Mouse (Mus musculus) megakaryocyte progenitor cell, adult 5-6 weeks (primary cell): ENCODE data around the gene Cdk1. TPM values are rescaled to one million over a fixed set of nuclear protein-coding genes. Genes with fewer than 3 reads are reported as not detected.

Experiments used
- ATAC-seq: replicated peaks from 2 replicates; pipeline ENCODE4 v1.8.0; 2016; ENCODE audit warnings: mild to moderate bottlenecking, moderate TSS enrichment, inconsistent platforms; ENCODE audit not compliant: poor library complexity
- total RNA-seq, 2 experiments: library from RNA; stranded (forward) in 1 of 2; stranded (reverse) in 1 of 2; fragments of 157-497, 149-512 nt in 1 of 2; fragments of 200-1000 nt in 1 of 2; gene quantifications; 2 replicates each; pipeline versions ENCODE4 v1.2.3 to v1.2.4; 2015 to 2017

The Cdk1 gene
- total RNA-seq, 2 experiments from 2014 or later: 118 to 278 TPM

DNA sequence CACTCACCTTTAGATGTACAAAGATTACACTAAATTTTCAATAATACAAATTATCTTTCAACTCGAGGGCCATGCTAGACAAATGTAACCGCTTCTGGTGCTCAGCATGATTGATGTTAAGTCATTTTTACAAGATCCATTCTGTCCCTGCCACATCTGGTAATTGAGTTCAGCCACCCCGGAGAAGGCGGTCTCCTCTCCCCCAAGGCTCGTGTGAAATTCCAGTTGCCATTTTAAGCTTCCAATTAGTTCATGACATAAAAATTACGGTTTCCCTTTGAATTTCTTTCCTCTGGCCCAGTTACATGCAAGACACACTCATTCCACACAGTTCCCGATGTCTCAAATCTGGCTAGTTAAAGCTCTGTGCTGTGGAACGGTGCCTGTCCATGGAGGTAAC, 38.8 kb downstream of the Cdk1 start:
- ATAC-seq: no peak

DNA sequence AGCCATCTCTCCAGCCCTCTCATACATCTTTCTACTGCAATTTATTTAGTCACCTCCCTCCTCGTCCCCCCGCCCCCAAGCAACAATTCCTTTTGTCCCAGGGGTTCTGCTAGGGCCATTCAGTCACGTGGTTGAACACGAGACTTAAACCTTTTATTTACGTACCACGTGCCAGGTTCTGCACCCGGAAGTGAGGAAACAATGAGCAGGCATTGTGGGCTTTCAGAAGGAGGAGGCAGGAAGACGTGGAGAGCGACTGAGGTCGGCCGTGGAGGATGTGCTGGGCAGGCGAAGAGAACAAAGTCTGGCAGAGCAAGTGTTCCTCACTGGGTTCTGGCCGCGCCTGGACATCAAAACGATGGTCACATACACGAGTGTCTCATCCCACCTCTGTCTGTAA, 40.9 kb downstream of the Cdk1 start:
- ATAC-seq: 0 out of 2 replicates have a peak, but pooled peaks have one; percentile 21

DNA sequence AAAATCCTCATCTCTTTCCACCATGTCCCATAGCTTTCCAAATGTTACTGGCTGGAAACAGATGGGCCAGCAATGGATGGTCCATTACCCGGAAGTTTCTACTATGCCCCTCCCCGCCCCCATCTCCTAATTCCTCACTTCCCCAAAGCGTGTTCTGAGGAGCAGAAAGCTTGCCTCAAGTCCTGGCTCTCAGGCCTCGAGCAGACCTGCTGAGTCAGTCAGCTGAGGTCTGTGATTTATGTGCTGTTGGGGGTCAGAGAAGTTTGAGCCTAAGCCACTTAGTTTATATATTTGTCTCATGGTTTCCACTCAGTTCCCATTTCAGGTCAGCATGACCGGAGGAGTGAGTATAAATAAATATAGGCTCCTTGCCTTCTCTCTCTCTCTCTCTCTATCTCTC, 43.6 kb downstream of the Cdk1 start:
- ATAC-seq: peak; percentile 64

DNA sequence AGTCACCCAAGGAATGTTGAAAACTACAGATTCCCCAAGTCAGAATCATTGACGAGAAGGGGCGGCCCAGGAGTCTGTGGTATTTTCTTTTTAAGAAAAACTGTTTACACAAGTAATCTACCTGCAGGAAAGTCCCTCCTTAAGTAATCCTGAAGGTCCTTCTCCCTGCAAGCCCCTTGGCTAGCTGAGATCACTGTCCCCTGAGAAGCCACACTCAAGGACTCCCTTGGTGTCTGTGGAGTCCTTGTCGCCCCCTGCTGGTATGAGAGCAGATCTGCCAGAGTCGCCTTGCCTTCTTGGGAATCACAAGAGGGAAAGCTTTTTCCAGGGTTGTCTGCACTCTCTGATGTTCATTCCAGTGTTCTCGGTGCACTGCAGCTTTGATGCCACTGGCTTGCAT, 45.7 kb downstream of the Cdk1 start:
- peak; percentile 71 for ATAC-seq

DNA sequence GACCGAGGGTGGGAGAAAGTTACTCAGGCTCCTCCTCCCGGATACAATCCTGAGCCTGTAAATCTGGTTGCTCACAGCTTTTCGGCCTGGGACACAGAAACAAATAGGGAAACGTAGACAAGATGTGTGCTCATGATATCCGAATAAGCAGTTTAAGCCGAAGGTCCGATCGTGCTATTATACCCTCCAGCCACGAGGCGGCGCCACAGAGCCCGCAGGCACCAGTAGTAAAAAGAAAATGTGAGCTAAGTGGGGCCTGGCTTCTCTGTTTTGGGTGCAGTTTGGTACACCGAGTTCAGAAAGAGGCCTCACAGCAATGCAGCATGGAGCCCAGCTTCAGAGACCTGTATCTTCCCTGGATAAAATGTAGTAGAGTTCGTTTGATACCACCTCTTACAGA, 46.5 kb downstream of the Cdk1 start:
- ATAC-seq: peak; percentile 78

DNA sequence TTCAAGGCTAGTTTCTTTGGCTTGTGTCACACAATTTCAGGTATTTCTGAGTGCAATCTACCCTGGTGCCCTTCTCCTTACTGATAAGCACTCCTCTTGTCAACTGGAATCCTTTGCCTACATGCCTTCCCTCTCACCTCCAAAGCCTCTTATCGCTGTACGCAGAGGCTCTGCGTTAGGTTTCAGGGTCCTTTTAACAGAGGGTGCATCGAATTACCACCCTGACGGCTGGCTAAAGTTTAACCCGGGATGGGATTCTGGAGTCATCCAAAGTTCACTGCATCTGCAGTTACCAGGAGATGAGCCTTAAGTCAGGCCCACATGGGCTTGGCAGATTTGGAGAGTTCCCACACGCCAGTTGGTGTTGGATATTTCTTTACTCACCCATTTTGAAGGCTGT, 47.1 kb downstream of the Cdk1 start:
- no peak for ATAC-seq

GRCm38 (mm10) chr10:69304819-69305218, 47.9 kb downstream of the Cdk1 start:
- no peak for ATAC-seq

DNA sequence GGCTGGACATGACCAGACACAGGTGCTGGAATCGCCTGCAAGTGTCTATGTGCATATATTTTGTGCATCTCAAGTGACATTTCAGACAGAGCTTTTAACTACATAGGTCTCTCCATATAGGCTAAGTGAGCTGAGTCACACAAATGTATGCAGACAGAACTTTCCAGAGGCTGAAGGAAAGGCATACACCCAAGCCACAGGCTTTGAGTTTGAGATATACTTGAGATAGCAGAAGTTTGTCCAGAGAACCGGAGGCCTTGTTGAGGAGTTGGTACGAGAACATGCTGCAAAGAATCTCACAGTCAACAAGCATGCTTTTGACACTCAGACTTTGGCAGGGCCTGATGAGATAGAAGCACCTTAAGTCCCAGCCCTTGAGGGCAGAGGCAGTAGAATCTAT, 50.1 kb downstream of the Cdk1 start:
- no peak for ATAC-seq

DNA sequence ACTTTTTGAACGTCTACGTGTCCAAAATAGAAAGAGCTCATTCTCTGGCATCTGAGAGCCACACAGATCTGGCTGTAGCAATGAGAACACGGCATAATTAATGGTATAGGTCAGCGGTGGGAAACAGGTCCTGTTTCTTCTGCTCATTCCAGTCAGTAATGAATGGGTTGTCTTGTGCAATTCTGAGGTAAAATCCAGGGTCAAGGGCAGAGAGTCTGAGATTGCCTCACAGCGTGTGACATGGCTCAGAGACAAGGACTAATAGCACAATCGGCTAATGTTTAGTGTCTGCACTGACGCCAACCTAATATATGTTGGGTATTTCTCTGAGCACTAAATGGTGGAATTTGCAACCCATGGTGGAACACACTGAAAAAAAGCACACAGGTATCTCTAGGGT, 52.8 kb downstream of the Cdk1 start:
- ATAC-seq: no peak; the same call in 1 of the 2 replicates

DNA sequence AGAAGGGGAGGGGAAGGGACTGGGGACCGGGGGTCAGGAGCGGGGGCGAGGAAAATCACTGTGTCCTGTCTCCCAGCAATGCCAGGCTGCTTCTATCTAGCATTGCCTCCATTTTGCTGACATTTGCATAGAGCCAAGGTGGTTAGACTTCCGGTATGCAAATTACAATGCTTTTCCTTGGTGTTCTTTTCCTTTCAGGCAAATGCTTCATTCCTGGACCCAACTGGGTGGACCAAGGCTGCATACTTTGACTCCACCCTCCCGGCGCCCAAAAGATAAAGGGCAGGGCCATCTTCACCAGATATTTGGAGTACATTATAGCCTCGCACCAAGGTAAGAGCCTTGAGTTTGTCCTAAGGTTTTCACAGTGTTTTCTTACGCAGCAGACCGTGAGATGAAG, 56.8 kb downstream of the Cdk1 start:
- no peak for ATAC-seq

- no peak for ATAC-seq
Measured at GRCm38 (mm10) chr10:69290736-69291135, 62.0 kb downstream of the Cdk1 start.

DNA sequence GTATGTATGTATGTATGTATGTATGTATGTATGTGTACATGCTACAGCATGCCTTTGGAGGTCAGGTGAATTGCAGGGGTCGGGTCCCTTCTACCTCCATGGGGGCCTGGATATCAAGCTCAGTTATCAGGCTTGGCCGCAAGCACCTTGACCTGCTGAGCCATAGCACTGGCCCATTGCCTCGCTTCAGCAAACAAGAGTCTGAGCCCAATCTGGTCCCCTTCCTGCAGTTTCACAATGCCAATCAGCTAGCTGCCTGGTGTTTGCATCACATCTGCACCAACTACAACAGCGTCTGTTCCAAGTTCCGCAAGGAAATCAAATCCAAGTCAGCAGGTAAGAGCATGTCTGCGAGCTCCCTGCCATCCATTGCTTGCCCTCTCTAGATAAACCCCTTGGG, 64.0 kb downstream of the Cdk1 start:
- no peak for ATAC-seq

DNA sequence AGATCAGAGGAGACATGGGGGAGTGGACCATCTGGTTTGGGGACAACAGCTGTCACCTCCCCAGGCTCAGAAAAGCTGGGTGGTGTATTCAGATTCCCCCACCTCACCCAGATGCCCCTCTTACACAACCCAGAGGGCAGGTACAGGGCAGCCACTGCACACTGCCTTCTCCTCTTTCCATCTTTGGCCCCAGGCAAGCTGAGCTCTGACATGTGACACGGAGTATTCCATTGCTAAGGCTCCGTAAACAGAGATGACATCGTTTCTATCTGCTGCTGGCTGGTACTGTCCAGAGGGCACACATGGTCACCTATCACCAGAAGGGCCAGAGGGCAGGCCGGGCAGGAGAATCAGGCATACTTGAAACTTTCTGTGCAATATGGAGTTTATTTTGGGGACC, 64.7 kb downstream of the Cdk1 start:
- ATAC-seq: no peak

DNA sequence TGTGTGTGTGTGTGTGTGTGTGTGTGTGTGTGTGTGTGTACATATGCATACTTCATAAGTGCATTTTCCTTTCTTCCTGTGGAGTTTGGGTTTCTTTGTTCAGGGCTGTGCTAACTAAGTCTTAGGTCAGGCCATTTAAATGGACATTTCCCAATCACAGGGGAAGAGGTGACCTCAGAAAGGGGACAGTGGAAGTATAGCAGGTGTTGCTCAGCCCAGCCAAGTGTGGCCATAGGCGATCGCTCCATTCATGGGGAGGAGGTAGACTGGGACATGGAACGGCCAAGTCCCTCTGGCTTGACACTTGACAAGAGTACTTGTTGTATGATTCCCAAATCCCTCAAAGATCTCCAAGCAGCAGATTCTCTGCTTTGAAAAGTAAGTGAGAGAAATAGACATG, 65.8 kb downstream of the Cdk1 start:
- no peak for ATAC-seq

Other genes with a start within 250 kb of the Cdk1 start
- gene Rhobtb1, start 201.5 kb downstream of the Cdk1 start, total RNA-seq (2015): 1.6 and 1.7 TPM in 2 replicates
- 1.7 and 2.0 TPM in 2 replicates for gene Rhobtb1, start 201.5 kb downstream of the Cdk1 start, total RNA-seq (2017)
- 2.9 and 3.0 TPM in 2 replicates for gene A930033H14Rik, start 139.8 kb downstream of the Cdk1 start, total RNA-seq (2015)
- 1.6 and 1.7 TPM in 2 replicates for gene A930033H14Rik, start 139.8 kb downstream of the Cdk1 start, total RNA-seq (2017)
- 0.25 TPM in 1 of 2 replicates, not detected in the other for gene Ank3, start 45.8 kb upstream of the Cdk1 start, total RNA-seq (2015)
- 0.41 TPM in 1 of 2 replicates, not detected in the other for gene Ank3, start 45.8 kb upstream of the Cdk1 start, total RNA-seq (2017)